Mouse (Mus musculus): Measurements from ENCODE around the gene Ppm1f. TPM values are rescaled to one million over a fixed set of nuclear protein-coding genes. Genes with fewer than 3 reads are reported as not detected.

Ppm1f gene
- polyA plus RNA-seq, 1 experiment = 12.8 TPM

DNA sequence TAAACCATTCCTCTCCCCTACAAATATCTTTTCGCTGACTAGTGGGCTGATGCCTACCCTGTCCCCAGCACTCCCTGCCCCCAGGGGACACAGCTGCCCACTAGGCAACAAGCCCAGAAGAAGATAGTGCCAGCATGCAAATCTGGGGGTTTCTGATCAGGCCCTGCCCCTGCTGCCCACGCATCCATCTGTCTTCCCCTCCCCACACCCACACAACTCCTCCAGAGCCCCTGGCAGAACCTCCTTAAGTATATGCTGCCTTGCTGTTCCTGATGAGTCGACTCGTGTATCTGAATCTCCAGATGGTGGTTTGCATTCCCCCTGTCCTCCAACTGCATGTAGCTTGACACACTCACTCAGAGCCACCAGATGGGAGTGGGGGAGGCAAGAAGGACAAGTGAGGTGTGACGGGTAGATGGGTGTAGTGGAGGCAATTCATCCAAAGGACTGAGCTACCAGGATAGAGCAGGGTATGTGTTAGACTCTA lies 34.6 kb downstream of the Ppm1f start:
- Histone ChIP-seq H3K27ac (replicated peaks; ENCODE audit: low read depth, low read length) (no peak overlapping the region), H3K4me1 (ENCODE audit: control insufficient read depth, insufficient read depth, insufficient read length, low read length) (no peaks in the 10 kb centered on the region), H3K4me3 (ENCODE audit: insufficient read depth, low read depth, low read length) (no peak overlapping the region)

DNA sequence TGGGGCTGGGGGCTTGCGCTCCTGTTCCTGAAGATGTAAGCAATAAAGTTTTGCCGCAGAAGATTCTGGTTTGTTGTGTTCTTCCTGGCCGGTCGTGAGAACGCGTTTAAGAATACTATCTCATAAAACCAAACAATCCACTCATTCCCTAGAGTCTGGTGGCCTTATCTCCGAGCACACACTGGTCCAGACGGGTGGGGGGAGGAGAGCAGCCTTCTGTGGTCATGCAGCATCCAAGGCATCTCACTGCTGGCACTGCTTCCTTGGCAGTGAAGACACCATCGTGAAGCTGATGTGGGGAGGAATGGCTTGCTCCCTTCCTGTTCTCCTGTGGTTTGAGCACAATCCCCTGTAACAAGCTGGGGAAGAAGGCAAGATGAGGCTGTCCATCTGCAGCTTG lies 43.3 kb downstream of the Ppm1f start:
- no peak overlapping the region for H3K4me3 ChIP-seq (ENCODE audit: insufficient read depth, low read depth, low read length)
- no peak overlapping the region for H3K27ac ChIP-seq (replicated peaks; ENCODE audit: low read depth, low read length)
- H3K4me1 ChIP-seq (ENCODE audit: control insufficient read depth, insufficient read depth, insufficient read length, low read length) = no peaks in the 10 kb centered on the region

DNA sequence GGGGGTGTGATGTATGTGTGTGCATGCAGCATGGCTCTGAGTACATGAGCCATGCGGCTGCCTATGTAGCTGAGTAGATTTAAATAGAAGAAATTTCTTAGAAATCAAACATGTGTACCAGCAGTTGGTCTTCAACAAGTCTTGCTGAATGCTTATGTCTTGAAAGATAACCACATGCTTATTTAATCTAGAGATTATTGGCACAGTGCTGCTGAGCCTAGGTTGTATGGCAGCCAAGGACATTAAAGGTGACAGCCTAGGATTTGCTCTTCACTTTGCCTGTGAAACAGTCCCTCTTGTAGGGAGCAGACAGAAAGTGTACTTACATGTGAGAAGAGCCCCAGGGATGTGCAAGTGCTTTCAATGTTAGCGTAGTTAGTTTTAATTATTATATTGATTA lies 44.8 kb downstream of the Ppm1f start:
- no peak overlapping the region for H3K27ac ChIP-seq (replicated peaks; ENCODE audit: low read depth, low read length)
- no peaks in the 10 kb centered on the region for H3K4me1 ChIP-seq (ENCODE audit: control insufficient read depth, insufficient read depth, insufficient read length, low read length)

DNA sequence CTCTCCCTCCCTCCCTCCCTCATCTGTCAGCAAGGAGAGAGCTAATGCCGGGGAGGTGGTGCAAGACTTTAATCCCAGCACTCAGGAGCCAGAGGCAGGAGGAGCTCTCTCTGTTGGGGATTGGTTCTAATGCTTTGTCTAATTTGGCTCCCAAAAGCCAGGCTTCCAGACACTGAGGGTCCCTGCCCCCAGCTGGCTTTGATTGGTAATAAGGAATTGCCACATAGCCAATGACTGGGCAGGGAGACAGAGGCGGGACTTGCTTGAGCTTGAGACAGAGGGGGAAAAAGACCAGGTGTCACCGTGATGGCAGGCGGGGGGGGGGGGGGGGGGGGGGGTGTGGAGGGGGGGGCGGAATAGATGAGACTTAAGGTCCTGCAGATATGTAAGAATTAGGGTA lies 62.3 kb downstream of the Ppm1f start:
- Histone ChIP-seq H3K4me1 (ENCODE audit: control insufficient read depth, insufficient read depth, insufficient read length, low read length) (no peaks in the 10 kb centered on the region), H3K4me3 (ENCODE audit: insufficient read depth, low read depth, low read length) (no peak overlapping the region)

More for the DNA sequence above, 44.8 kb downstream of the Ppm1f start:
- no peak overlapping the region for H3K4me3 ChIP-seq (ENCODE audit: insufficient read depth, low read depth, low read length)

DNA sequence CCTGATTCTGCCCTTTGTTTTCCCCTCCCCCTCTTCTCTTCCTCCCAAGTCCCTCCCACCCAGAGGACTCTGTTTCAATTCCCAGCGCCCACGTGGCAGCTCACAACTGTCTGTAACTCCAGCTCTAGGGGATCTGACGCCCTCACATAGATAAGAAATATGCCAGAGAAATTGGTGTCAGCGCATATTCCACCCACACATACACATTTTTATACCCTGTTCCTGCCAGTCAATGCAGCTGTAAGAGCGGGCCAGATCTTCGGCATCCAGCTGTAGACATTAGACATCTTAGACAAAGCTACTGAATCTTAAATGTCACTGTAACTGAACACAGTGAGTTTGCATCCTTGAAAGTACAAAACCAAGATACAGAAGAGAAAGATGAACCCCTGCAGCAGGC lies 63.6 kb downstream of the Ppm1f start:
- no peak overlapping the region for H3K27ac ChIP-seq (replicated peaks; ENCODE audit: low read depth, low read length)
- H3K4me3 ChIP-seq (ENCODE audit: insufficient read depth, low read depth, low read length) = no peak overlapping the region
- no peaks in the 10 kb centered on the region for H3K4me1 ChIP-seq (ENCODE audit: control insufficient read depth, insufficient read depth, insufficient read length, low read length)

More for the DNA sequence above, 62.3 kb downstream of the Ppm1f start:
- H3K27ac ChIP-seq (replicated peaks; ENCODE audit: low read depth, low read length) = no peak overlapping the region

DNA sequence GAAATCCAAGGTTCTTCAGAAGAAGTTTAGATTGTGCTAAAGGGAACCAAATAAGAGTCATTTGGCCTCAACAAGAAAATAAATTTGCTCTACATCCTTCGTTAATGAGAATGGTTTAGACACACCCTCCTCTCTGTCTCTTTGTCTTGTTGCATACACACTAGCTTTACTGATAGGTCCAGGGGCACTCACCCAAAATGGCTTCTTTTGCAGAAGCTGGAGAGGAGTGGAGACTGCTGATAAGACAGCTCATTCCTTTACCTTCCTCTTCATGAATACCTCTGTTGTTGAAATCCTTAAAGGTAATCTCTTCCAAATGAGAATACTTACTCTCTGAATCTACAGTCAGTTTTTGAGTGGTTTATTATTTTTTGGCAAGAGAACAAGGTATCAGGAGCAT lies 68.9 kb downstream of the Ppm1f start:
- no peak overlapping the region for H3K4me3 ChIP-seq (ENCODE audit: insufficient read depth, low read depth, low read length)
- no peak overlapping the region for H3K27ac ChIP-seq (replicated peaks; ENCODE audit: low read depth, low read length)
- no peaks in the 10 kb centered on the region for H3K4me1 ChIP-seq (ENCODE audit: control insufficient read depth, insufficient read depth, insufficient read length, low read length)

DNA sequence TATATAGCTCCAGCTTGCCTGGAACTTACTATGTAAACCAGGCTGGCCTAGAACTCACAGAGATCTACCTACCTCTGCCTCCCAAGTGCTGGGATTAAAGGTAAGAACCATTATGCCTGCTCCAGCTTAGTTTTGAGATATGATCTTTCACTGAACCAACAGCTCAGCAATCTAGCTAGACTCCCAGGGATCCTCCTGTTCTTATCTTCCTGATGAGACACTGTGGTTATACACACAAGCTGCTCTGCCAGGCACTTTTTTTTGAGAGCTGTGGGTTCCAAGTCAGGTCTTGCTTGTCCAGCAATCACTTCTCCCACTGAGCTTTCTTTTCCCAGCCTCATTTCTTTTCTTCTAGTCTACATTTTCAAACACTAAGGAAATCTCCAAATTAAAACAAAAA lies 70.0 kb downstream of the Ppm1f start:
- H3K4me1 ChIP-seq (ENCODE audit: control insufficient read depth, insufficient read depth, insufficient read length, low read length) = no peaks in the 10 kb centered on the region
- H3K4me3 ChIP-seq (ENCODE audit: insufficient read depth, low read depth, low read length) = no peak overlapping the region
- H3K27ac ChIP-seq (replicated peaks; ENCODE audit: low read depth, low read length) = no peak overlapping the region

Other genes starting within 250 kb of the Ppm1f start
- gene Olfr19, start 220.1 kb upstream of the Ppm1f start, polyA plus RNA-seq (2012; ENCODE audit: insufficient read depth, insufficient read length, missing spikeins) = not detected in 2 replicates
- gene Spag6l, start 67.0 kb upstream of the Ppm1f start, polyA plus RNA-seq (2012; ENCODE audit: insufficient read depth, insufficient read length, missing spikeins) = not detected in 2 replicates
- gene Igll1, start 32.5 kb upstream of the Ppm1f start, polyA plus RNA-seq (2012; ENCODE audit: insufficient read depth, insufficient read length, missing spikeins) = not detected in 2 replicates
- 22.0 and 30.5 TPM in 2 replicates for gene Top3b, start 25.7 kb upstream of the Ppm1f start, polyA plus RNA-seq (2012; ENCODE audit: insufficient read depth, insufficient read length, missing spikeins)
- gene Vpreb1, start 25.6 kb upstream of the Ppm1f start, polyA plus RNA-seq (2012; ENCODE audit: insufficient read depth, insufficient read length, missing spikeins) = 2.9 TPM in 1 of 2 replicates, not detected in the other
- gene Mapk1, start 86.9 kb downstream of the Ppm1f start, polyA plus RNA-seq (2012; ENCODE audit: insufficient read depth, insufficient read length, missing spikeins) = 76.5 and 81.1 TPM in 2 replicates
- 1.0 and 3.8 TPM in 2 replicates for gene Ypel1, start 173.2 kb downstream of the Ppm1f start, polyA plus RNA-seq (2012; ENCODE audit: insufficient read depth, insufficient read length, missing spikeins)
- 48.5 and 51.7 TPM in 2 replicates for gene Ppil2, start 214.8 kb downstream of the Ppm1f start, polyA plus RNA-seq (2012; ENCODE audit: insufficient read depth, insufficient read length, missing spikeins)
- not detected in 2 replicates for gene 2610318N02Rik, start 228.7 kb downstream of the Ppm1f start, polyA plus RNA-seq (2012; ENCODE audit: insufficient read depth, insufficient read length, missing spikeins)
- gene Sdf2l1, start 235.9 kb downstream of the Ppm1f start, polyA plus RNA-seq (2012; ENCODE audit: insufficient read depth, insufficient read length, missing spikeins) = 4.7 and 4.8 TPM in 2 replicates
- gene Ydjc, start 248.2 kb downstream of the Ppm1f start, polyA plus RNA-seq (2012; ENCODE audit: insufficient read depth, insufficient read length, missing spikeins) = not detected in 2 replicates